Mouse (Mus musculus) testis, adult 2 months (tissue): ENCODE data around the gene Cfap73.

ENCODE experiments used
- CTCF ChIP-seq: fragments of 200-500 bp; IDR thresholded peaks from 2 replicates; pipeline ENCODE4 v1.5.1; 2012; ENCODE audit warnings: low read depth, mild to moderate bottlenecking, inconsistent platforms, low read length, moderate library complexity; ENCODE audit not compliant: control insufficient read depth, insufficient read depth, insufficient replicate concordance
- POLR2A ChIP-seq: fragments of 200-500 bp; IDR thresholded peaks from 2 replicates; pipeline ENCODE4 v1.6.1; 2012; ENCODE audit warnings: low read depth, mild to moderate bottlenecking, inconsistent platforms, low read length, moderate library complexity; ENCODE audit not compliant: control insufficient read depth

- TF ChIP-seq CTCF: no peak
- no peak for TF ChIP-seq POLR2A
Observed at GRCm38 (mm10) chr5:120609246-120609775, 24.7 kb downstream of the Cfap73 start.
